Mouse (Mus musculus): Measurements from ENCODE around the gene Dusp8.

The Dusp8 gene

GRCm38 (mm10) chr7:142050536-142050935 lies 45.1 kb downstream of the Dusp8 start:
- DNase-seq (ENCODE audit: low spot score): no peak

DNA sequence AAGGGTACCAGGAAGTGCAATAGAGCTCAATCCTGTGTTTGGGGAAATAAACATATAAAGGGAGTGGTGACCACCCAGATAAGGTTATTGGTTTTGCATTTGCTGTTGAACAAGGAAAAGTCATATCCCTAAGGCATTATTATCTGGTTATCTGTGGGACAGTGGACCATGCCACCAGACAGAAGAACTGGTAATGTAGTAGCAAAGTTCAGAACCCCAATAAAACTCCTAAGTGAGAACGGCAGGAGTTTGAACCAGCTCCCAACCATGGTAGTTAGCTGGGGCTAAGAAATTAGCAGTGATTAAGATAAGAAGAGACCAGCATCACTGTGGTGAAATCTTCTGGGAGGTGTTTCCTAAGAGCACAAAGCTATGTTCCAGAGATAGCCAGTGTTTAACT lies 49.7 kb downstream of the Dusp8 start:
- DNase-seq (ENCODE audit: low spot score): no peak

GRCm38 (mm10) chr7:142045344-142045743 lies 50.3 kb downstream of the Dusp8 start:
- DNase-seq (ENCODE audit: low spot score): peak; percentile 11

DNA sequence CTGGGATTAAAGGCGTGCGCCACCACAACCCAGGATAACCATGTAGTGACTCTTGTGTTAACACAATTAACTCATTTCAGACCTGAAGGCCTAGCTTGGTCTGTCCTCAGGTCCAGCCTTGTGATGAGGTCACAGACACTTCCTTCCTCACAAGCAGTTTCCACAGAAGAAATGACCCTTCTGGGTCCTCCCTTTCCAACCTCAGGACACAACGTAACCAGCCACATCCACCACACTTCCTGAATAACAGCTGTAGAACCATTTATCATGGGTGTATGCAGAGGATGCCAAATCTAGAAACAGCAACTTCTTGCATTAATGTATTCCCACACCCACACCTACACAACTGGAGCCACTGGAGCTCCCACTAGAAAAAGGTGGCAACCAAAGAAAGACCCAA lies 54.9 kb downstream of the Dusp8 start:
- no peak for DNase-seq (ENCODE audit: low spot score)

GRCm38 (mm10) chr7:142037553-142038170 lies 58.0 kb downstream of the Dusp8 start:
- peak; percentile 76 for DNase-seq (ENCODE audit: low spot score)

DNA sequence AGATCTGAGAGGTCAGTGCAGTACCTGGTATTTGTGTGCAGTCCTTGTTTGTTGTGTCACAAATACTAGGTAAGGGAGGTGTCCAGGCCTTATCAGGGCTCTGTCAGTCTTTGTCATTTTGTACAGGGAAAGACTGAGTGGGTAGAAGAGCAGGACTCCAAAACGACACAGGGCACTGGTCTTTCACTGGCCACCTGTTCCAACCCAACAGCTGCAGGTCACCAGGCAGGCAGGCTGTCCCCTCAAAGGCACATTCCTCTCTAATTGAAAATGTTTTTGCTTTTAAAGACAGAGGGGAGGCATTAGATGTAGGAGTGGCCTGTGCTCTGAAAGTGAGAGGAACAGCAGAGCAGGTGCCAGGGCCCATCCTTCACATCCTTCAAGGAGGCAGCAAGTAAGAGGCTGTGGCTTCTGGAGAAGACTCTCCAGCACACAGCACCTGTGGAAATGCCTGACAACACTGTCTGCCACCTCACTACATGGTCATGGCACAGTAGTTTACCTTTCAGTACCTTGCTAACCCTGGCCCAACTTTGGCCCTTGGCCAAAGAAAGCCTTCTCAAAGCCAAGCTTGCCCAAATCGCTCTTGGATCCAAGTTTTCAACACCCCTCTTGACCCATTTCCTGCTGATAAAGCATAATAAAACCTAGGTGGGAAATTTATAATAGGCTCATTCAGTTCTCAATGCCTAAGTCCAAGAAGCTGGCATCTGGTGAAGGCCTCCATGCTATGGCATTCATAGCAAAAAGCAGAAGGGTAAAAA lies 60.4 kb downstream of the Dusp8 start:
- no peak for DNase-seq (ENCODE audit: low spot score)

- DNase-seq (ENCODE audit: low spot score): no peak
These were observed 61.4 kb downstream of the Dusp8 start for GRCm38 (mm10) chr7:142034198-142034597.

DNA sequence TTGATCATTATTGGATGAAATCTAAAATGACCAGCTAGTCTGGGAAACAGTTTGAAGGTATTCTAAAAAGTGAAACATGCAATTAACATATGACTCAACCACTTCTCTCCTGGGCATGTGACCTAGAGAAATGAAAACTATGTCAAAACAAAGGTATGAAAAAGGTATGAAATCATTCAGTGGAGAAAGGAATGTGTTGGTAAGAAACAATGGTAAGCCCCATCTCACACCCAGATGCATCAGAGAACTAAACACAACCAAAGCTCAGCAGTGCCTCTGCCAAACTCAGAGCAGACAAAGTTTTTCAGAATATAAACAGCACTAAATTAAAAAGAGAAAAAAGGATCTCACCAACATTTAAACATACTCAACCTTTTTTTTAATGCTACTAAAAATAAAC lies 65.6 kb downstream of the Dusp8 start:
- DNase-seq (ENCODE audit: low spot score): no peak

Measured in embryo, embryonic 10 days (tissue).